Comparison of ENCODE assay signal across 8 mouse cellular contexts in the genomic region with DNA sequence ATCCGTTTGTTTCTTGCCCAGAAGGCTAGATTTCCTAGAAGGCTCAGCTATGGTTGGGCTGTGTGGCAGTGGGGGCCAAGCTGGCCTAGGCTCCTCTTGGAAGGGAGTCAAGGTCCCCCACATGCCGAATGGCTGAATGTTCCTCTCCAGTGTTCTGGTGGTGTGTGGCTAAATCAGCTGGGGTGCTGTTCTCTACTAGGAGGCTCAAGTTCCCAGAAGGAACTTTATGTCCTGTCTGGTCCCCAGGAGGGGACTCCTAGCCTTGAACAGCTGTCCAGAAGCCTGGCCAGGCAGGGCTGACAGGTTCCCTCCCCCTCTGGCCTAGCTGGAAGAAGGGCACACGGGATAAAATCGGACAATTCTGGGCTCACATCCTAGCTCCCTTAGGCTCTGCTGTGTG.
DNase-seq lines count a peak whose midpoint lies in the region; ATAC-seq lines count a peak whose summit lies in the region.

No protein-coding gene starts in this region.

- WGBS in kidney, embryonic 15.5 days = 32% methylated on average over 4 of the region's 4 CpGs
- 34% methylated on average over 4 of the region's 4 CpGs for WGBS in embryonic facial prominence, embryonic 10.5 days
- WGBS in heart, embryonic 11.5 days (ENCODE audit: insufficient replicate concordance) = 39% methylated on average over 4 of the region's 4 CpGs
- WGBS in limb, embryonic 15.5 days = 26% methylated on average over 4 of the region's 4 CpGs

- DNase-seq in kidney, postnatal 25 days = no peak
- DNase-seq in embryonic facial prominence, embryonic 10.5 days (ENCODE audit: low spot score) = no peak
- DNase-seq in right cerebral cortex, postnatal 4 days = no peak
- DNase-seq in left cerebral cortex, postnatal 14 days (ENCODE audit: low spot score in 2 of 2) = no peak
- DNase-seq in adrenal gland, postnatal 10 days = no peak

- peak overlapping the region; percentile 92 for H3K27ac ChIP-seq in kidney, embryonic 15.5 days
- H3K27ac ChIP-seq in embryonic facial prominence, embryonic 10.5 days (replicated peaks) = peak overlapping the region; percentile 87
- H3K27ac ChIP-seq in heart, embryonic 11.5 days (ENCODE audit: low read depth, low read length) = peak overlapping the region; percentile 89
- peak overlapping the region; percentile 83 for H3K27ac ChIP-seq in limb, embryonic 15.5 days

- no peak overlapping the region for H3K4me2 ChIP-seq in kidney, embryonic 15.5 days
- H3K4me2 ChIP-seq in heart, embryonic 11.5 days = peak overlapping the region; percentile 31; the same call in 1 of the 2 replicates
- H3K4me2 ChIP-seq in limb, embryonic 15.5 days = 0 out of 2 replicates have a peak overlapping the region, but pooled peaks have one; percentile 22

- no peak overlapping the region for H3K4me3 ChIP-seq in kidney, embryonic 15.5 days (replicated peaks)
- H3K4me3 ChIP-seq in embryonic facial prominence, embryonic 10.5 days = 0 out of 2 replicates have a peak overlapping the region, but pooled peaks have one; percentile 14
- H3K4me3 ChIP-seq in heart, embryonic 11.5 days (ENCODE audit: low read depth, low read length) = no peak overlapping the region
- no peak overlapping the region for H3K4me3 ChIP-seq in limb, embryonic 15.5 days

- H3K9ac ChIP-seq in kidney, embryonic 15.5 days = no peak overlapping the region
- peak overlapping the region; percentile 67; the same call in 1 of the 2 replicates for H3K9ac ChIP-seq in heart, embryonic 11.5 days (ENCODE audit: low read depth, low read length)
- H3K9ac ChIP-seq in limb, embryonic 15.5 days = no peak overlapping the region

- intact Hi-C loops in left cerebral cortex, postnatal 14 days (cut with DNase I) = no loop called here

- no peak; the same call in 1 of the 2 replicates for ATAC-seq in kidney, embryonic 15.5 days (replicated peaks; ENCODE audit: low FRiP score)
- no peak for ATAC-seq in heart, embryonic 11.5 days (replicated peaks; ENCODE audit: insufficient number of reproducible peaks, low FRiP score, low TSS enrichment)
- peak; percentile 9; the same call in 1 of the 2 replicates for ATAC-seq in limb, embryonic 15.5 days (ENCODE audit: insufficient number of reproducible peaks, low FRiP score, low TSS enrichment, low read depth)

- H3K27me3 ChIP-seq in kidney, embryonic 15.5 days = no peaks in the 10 kb centered on the region
- no peaks in the 10 kb centered on the region for H3K27me3 ChIP-seq in embryonic facial prominence, embryonic 10.5 days (replicated peaks; ENCODE audit: low read depth, poor library complexity, severe bottlenecking)
- H3K27me3 ChIP-seq in heart, embryonic 11.5 days (ENCODE audit: control insufficient read depth, insufficient read depth, low read length) = no peaks in the 10 kb centered on the region
- H3K27me3 ChIP-seq in limb, embryonic 15.5 days = no peaks in the 10 kb centered on the region

- H3K36me3 ChIP-seq in kidney, embryonic 15.5 days = no peaks in the 10 kb centered on the region
- H3K36me3 ChIP-seq in embryonic facial prominence, embryonic 10.5 days (replicated peaks) = no peaks in the 10 kb centered on the region
- no peaks in the 10 kb centered on the region for H3K36me3 ChIP-seq in heart, embryonic 11.5 days (ENCODE audit: control insufficient read depth, insufficient read depth, low read length)
- no peaks in the 10 kb centered on the region for H3K36me3 ChIP-seq in limb, embryonic 15.5 days

- H3K9me3 ChIP-seq in kidney, embryonic 15.5 days (replicated peaks) = no peaks in the 10 kb centered on the region
- H3K9me3 ChIP-seq in embryonic facial prominence, embryonic 10.5 days = no peaks in the 10 kb centered on the region
- H3K9me3 ChIP-seq in heart, embryonic 11.5 days (replicated peaks; ENCODE audit: control insufficient read depth, low read length) = no peaks in the 10 kb centered on the region; the same call in 1 of the 2 replicates
- H3K9me3 ChIP-seq in limb, embryonic 15.5 days = no peaks in the 10 kb centered on the region

- H3K4me1 ChIP-seq in kidney, embryonic 15.5 days = peaks cover 25% of the 10 kb centered on the region
- peaks cover 31% of the 10 kb centered on the region for H3K4me1 ChIP-seq in embryonic facial prominence, embryonic 10.5 days
- peaks cover 15% of the 10 kb centered on the region for H3K4me1 ChIP-seq in heart, embryonic 11.5 days (ENCODE audit: control insufficient read depth, insufficient read depth, low read length)
- peaks cover 22% of the 10 kb centered on the region for H3K4me1 ChIP-seq in limb, embryonic 15.5 days
